Mouse (Mus musculus) E14TG2a.4 (cell line): ENCODE results near the gene Gga2.

Experiments
- CTCF ChIP-seq: conservative IDR thresholded peaks from 2 replicates; pipeline ENCODE4 v1.5.1; 2014; ENCODE audit warnings: low read length
- NANOG ChIP-seq: IDR thresholded peaks from 2 replicates; pipeline ENCODE4 v1.6.1; 2014; ENCODE audit warnings: borderline replicate concordance, low read length, mixed read lengths
- POU5F1 ChIP-seq: IDR thresholded peaks from 2 replicates; pipeline ENCODE4 v1.6.1; 2014; ENCODE audit warnings: low read length, borderline replicate concordance

DNA sequence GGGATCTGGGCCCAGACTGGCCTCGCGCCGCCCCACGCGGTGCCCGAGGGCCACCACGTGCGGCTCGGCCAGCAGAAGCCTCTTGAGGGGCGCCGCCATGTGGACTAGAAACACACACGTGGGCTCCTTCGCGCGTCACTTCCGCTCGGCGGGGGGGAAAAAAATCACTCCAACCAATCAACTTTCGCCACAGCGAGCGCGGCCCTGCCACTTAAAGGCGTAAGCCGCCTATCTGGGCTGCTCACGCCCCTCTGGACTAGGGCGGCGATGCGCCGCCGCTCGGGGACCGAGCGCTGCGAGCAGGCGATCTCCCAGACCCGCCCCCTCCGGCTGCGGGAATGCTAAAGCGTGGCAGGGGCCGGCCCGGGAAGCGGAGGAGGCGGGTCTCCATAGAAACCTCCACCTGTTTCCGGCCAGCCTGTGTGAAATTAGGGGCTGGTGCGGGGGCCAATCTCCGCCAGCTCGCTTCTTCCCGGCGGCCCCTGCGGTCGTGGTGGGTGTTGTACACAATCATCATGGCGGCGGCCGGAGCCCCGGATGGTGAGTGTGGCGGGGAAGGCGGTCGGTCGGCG, 46.0 kb upstream of the Gga2 start, which contains the start of the genes Ubfd1 and Ears2:
- TF ChIP-seq CTCF (no peak), POU5F1 (no peak), NANOG (no peak)
